Comparison of ENCODE assay signal across 13 mouse cellular contexts in genomic region chr2:170058774-170059173, GRCm38 (mm10).
A peak's percentile ranks its signal among the peaks of the same experiment; 100 is the strongest.
DNase-seq lines count a peak whose midpoint lies in the region; ATAC-seq and TF ChIP-seq lines count a peak whose summit lies in the region.
"Had no signal": no experiment of that assay in that cellular context is flagged by ENCODE, and none has a peak within 500 bp of the region (broad histone marks: within the 10 kb centered on the region; RNA-seq: fewer than 3 reads in every experiment).

No protein-coding gene starts in this region.

- no peaks in the 10 kb centered on the region for H3K4me1 ChIP-seq in hindbrain, embryonic 15.5 days (replicated peaks)
- no peaks in the 10 kb centered on the region for H3K4me1 ChIP-seq in hindbrain, embryonic 14.5 days (replicated peaks; ENCODE audit: control insufficient read depth, insufficient read depth, low read length)
- H3K4me1 ChIP-seq: embryonic facial prominence, embryonic 13.5 days; liver, embryonic 13.5 days had no signal

- no peak overlapping the region for H3K27ac ChIP-seq in hindbrain, embryonic 15.5 days (replicated peaks)
- H3K27ac ChIP-seq in hindbrain, embryonic 14.5 days: no peak overlapping the region
- H3K27ac ChIP-seq: embryonic facial prominence, embryonic 13.5 days; heart, adult 2 months; liver, embryonic 13.5 days had no signal

- no peaks in the 10 kb centered on the region for H3K9me3 ChIP-seq in hindbrain, embryonic 15.5 days
- H3K9me3 ChIP-seq in hindbrain, embryonic 14.5 days (ENCODE audit: control insufficient read depth, low read length): no peaks in the 10 kb centered on the region
- H3K9me3 ChIP-seq: liver, embryonic 13.5 days had no signal

- peak; percentile 47; the same call in 1 of the 2 replicates for ATAC-seq in hindbrain, embryonic 15.5 days (ENCODE audit: low FRiP score, low read depth)
- ATAC-seq in hindbrain, embryonic 14.5 days (ENCODE audit: low FRiP score): no peak; the same call in 1 of the 2 replicates
- ATAC-seq: Patski had no signal

- no peaks in the 10 kb centered on the region for H3K36me3 ChIP-seq in hindbrain, embryonic 15.5 days
- no peaks in the 10 kb centered on the region for H3K36me3 ChIP-seq in hindbrain, embryonic 14.5 days (replicated peaks; ENCODE audit: control insufficient read depth, insufficient read depth)
- H3K36me3 ChIP-seq: embryonic facial prominence, embryonic 13.5 days; liver, embryonic 13.5 days had no signal

- WGBS in hindbrain, embryonic 15.5 days: 61% methylated on average over 14 of the region's 14 CpGs
- WGBS in hindbrain, embryonic 14.5 days: 80% methylated on average over 14 of the region's 14 CpGs

- TF ChIP-seq CTCF in brain, embryonic 14.5 days (IDR thresholded peaks at IDR 0.05; ENCODE audit: borderline replicate concordance, extremely low read depth, insufficient read depth, insufficient read length): no peak

- no peak for TF ChIP-seq POLR2A in brain, embryonic 14.5 days (IDR thresholded peaks at IDR 0.05; ENCODE audit: borderline replicate concordance, extremely low read depth, insufficient read depth, insufficient read length, poor library complexity, severe bottlenecking)

- no peak overlapping the region for H3K4me3 ChIP-seq in hindbrain, embryonic 15.5 days
- no peak overlapping the region for H3K4me3 ChIP-seq in hindbrain, embryonic 14.5 days (replicated peaks; ENCODE audit: low read length)
- H3K4me3 ChIP-seq: embryonic facial prominence, embryonic 13.5 days; heart, adult 2 months; liver, embryonic 13.5 days had no signal

- intact Hi-C loops in left cerebral cortex, postnatal 4 days (cut with DNase I): no loop called here

- H3K27me3 ChIP-seq in hindbrain, embryonic 15.5 days: no peaks in the 10 kb centered on the region
- no peaks in the 10 kb centered on the region for H3K27me3 ChIP-seq in hindbrain, embryonic 14.5 days (ENCODE audit: control insufficient read depth, insufficient read depth, low read length)
- H3K27me3 ChIP-seq: CH12.LX; embryonic facial prominence, embryonic 13.5 days; liver, embryonic 13.5 days; Patski had no signal

- no peak overlapping the region for H3K9ac ChIP-seq in hindbrain, embryonic 15.5 days
- H3K9ac ChIP-seq in hindbrain, embryonic 14.5 days: no peak overlapping the region
- H3K9ac ChIP-seq: embryonic facial prominence, embryonic 13.5 days; liver, embryonic 13.5 days had no signal

- H3K4me2 ChIP-seq in hindbrain, embryonic 15.5 days: no peak overlapping the region
- no peak overlapping the region for H3K4me2 ChIP-seq in hindbrain, embryonic 14.5 days (replicated peaks)
- H3K4me2 ChIP-seq: embryonic facial prominence, embryonic 13.5 days; liver, embryonic 13.5 days had no signal

- no peak for DNase-seq in hindbrain, embryonic 14.5 days (ENCODE audit: low spot score)
- peak; percentile 74 for DNase-seq in left cerebral cortex, postnatal 4 days
- DNase-seq in left cerebral cortex, adult 18-20 months (ENCODE audit: low spot score in 2 of 2): no peak
- DNase-seq in brain, embryonic 14.5 days (ENCODE audit: low read depth): peak; percentile 61
- peak; percentile 24 to 25 for DNase-seq in kidney, postnatal 36 days
- no peak for DNase-seq in heart, adult 18-20 months
- no peak for DNase-seq in urinary bladder, postnatal 4 days (ENCODE audit: low spot score in 2 of 2)
- DNase-seq: heart, adult 2 months; liver, embryonic 13.5 days had no signal

Comparison
In these comparisons a context has a peak if more than half of its experiments do, and no peak if none do; other contexts are left out.
1. DNase-seq: peak in left cerebral cortex, postnatal 4 days (single experiment), brain, embryonic 14.5 days (single experiment) and kidney, postnatal 36 days (2 of 2); none in hindbrain, embryonic 14.5 days (single experiment), left cerebral cortex, adult 18-20 months (0 of 2), heart, adult 18-20 months (0 of 2) and urinary bladder, postnatal 4 days (0 of 2).